Comparison of ENCODE assay signal across 24 mouse cellular contexts in the genomic region with DNA sequence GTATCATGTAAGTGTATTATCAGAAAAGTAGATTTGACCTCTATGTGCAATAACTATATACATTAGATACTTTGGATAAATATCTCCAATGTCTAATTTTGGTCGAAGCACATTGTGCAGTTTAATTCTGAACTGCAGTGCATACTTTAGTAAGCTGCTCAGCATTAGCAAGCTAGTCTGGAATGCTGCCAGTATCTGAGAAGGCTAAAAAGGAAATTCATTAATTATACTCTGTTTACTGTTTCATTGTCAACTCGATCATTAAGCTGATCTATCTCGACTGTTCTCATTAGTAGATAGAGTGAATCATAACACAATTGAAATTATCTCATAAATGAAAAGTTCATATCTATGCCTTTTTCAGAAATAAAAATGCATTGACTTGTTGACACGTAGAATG. TPM values are rescaled to one million over a fixed set of nuclear protein-coding genes. Genes with fewer than 3 reads are reported as not detected.
DNase-seq lines count a peak whose midpoint lies in the region; ATAC-seq and TF ChIP-seq lines count a peak whose summit lies in the region.
"Had no signal": no experiment of that assay in that cellular context is flagged by ENCODE, and none has a peak within 500 bp of the region (broad histone marks: within the 10 kb centered on the region; RNA-seq: fewer than 3 reads in every experiment).

No protein-coding gene starts in this region.

- no peaks in the 10 kb centered on the region for H3K4me1 ChIP-seq in embryonic facial prominence, embryonic 14.5 days (ENCODE audit: control insufficient read depth, insufficient read depth, low read length)
- H3K4me1 ChIP-seq in embryonic facial prominence, embryonic 10.5 days: no peaks in the 10 kb centered on the region
- H3K4me1 ChIP-seq in stomach, embryonic 14.5 days (ENCODE audit: control insufficient read depth, insufficient read depth, low read length): no peaks in the 10 kb centered on the region
- H3K4me1 ChIP-seq in stomach, postnatal 0 days (replicated peaks; ENCODE audit: control insufficient read depth, insufficient read depth): no peaks in the 10 kb centered on the region
- H3K4me1 ChIP-seq: heart, embryonic 12.5 days; megakaryocyte, embryonic 14.5 days had no signal

- 64% methylated on average over 4 of the region's 4 CpGs for WGBS in embryonic facial prominence, embryonic 14.5 days
- 83% methylated on average over 4 of the region's 4 CpGs for WGBS in embryonic facial prominence, embryonic 10.5 days
- WGBS in stomach, embryonic 14.5 days: 34% methylated on average over 4 of the region's 4 CpGs
- 31% methylated on average over 4 of the region's 4 CpGs for WGBS in stomach, postnatal 0 days

- intact Hi-C loops in heart, postnatal 10 days (cut with DNase I): no loop called here

- H3K27ac ChIP-seq in embryonic facial prominence, embryonic 14.5 days (replicated peaks; ENCODE audit: low read depth, low read length): no peak overlapping the region
- no peak overlapping the region for H3K27ac ChIP-seq in embryonic facial prominence, embryonic 10.5 days (replicated peaks)
- no peak overlapping the region for H3K27ac ChIP-seq in stomach, embryonic 14.5 days (ENCODE audit: low read length)
- no peak overlapping the region for H3K27ac ChIP-seq in stomach, postnatal 0 days (replicated peaks)
- H3K27ac ChIP-seq: gastrocnemius, adult 2 months had no signal

- H3K4me2 ChIP-seq in embryonic facial prominence, embryonic 14.5 days (ENCODE audit: low read depth, low read length): no peak overlapping the region
- H3K4me2 ChIP-seq in stomach, embryonic 14.5 days (replicated peaks; ENCODE audit: low read depth, low read length): no peak overlapping the region
- no peak overlapping the region for H3K4me2 ChIP-seq in stomach, postnatal 0 days (replicated peaks; ENCODE audit: low read depth)
- H3K4me2 ChIP-seq: heart, embryonic 12.5 days had no signal

- no peak overlapping the region for H3K9ac ChIP-seq in embryonic facial prominence, embryonic 14.5 days (ENCODE audit: low read depth, low read length)
- no peak overlapping the region for H3K9ac ChIP-seq in stomach, embryonic 14.5 days (replicated peaks; ENCODE audit: low read depth, low read length)
- no peak overlapping the region for H3K9ac ChIP-seq in stomach, postnatal 0 days (ENCODE audit: low read length)
- H3K9ac ChIP-seq: heart, embryonic 12.5 days; liver, postnatal 0 days had no signal

- no peaks in the 10 kb centered on the region for H3K36me3 ChIP-seq in embryonic facial prominence, embryonic 14.5 days (ENCODE audit: control insufficient read depth, insufficient read depth, low read length)
- H3K36me3 ChIP-seq in embryonic facial prominence, embryonic 10.5 days (replicated peaks): no peaks in the 10 kb centered on the region
- H3K36me3 ChIP-seq in stomach, embryonic 14.5 days (ENCODE audit: control insufficient read depth, insufficient read depth, low read length): no peaks in the 10 kb centered on the region
- H3K36me3 ChIP-seq in stomach, postnatal 0 days (ENCODE audit: control insufficient read depth, insufficient read depth, low read length): no peaks in the 10 kb centered on the region
- H3K36me3 ChIP-seq: heart, embryonic 12.5 days had no signal

- no peak for TF ChIP-seq EP300 in stomach, postnatal 0 days (optimal IDR thresholded peaks at IDR 0.05)

- H3K9me3 ChIP-seq in embryonic facial prominence, embryonic 14.5 days (ENCODE audit: control insufficient read depth, low read length): no peaks in the 10 kb centered on the region
- H3K9me3 ChIP-seq in embryonic facial prominence, embryonic 10.5 days: no peaks in the 10 kb centered on the region
- H3K9me3 ChIP-seq in stomach, embryonic 14.5 days (ENCODE audit: control insufficient read depth, low read depth, low read length): no peaks in the 10 kb centered on the region
- no peaks in the 10 kb centered on the region for H3K9me3 ChIP-seq in stomach, postnatal 0 days (ENCODE audit: control insufficient read depth, low read length)
- H3K9me3 ChIP-seq: heart, embryonic 12.5 days; megakaryocyte, embryonic 14.5 days had no signal

- no peak overlapping the region for H3K4me3 ChIP-seq in embryonic facial prominence, embryonic 14.5 days (ENCODE audit: low read depth, low read length)
- H3K4me3 ChIP-seq in embryonic facial prominence, embryonic 10.5 days: no peak overlapping the region
- no peak overlapping the region for H3K4me3 ChIP-seq in stomach, embryonic 14.5 days (ENCODE audit: low read depth, low read length)
- no peak overlapping the region for H3K4me3 ChIP-seq in stomach, postnatal 0 days (ENCODE audit: low read depth, low read length)
- H3K4me3 ChIP-seq: gastrocnemius, adult 2 months; heart, embryonic 12.5 days; megakaryocyte, embryonic 14.5 days had no signal

- no peak for ATAC-seq in embryonic facial prominence, embryonic 14.5 days (ENCODE audit: low read depth)
- peak; percentile 10; the same call in 1 of the 2 replicates for ATAC-seq in stomach, embryonic 14.5 days (ENCODE audit: insufficient number of reproducible peaks, insufficient read depth, low FRiP score, low read depth)
- no peak for ATAC-seq in stomach, postnatal 0 days (ENCODE audit: low FRiP score, low TSS enrichment)
- no peak for ATAC-seq in monocyte, adult 5-6 weeks (replicated peaks; ENCODE audit: insufficient number of reproducible peaks, low FRiP score, low TSS enrichment, poor library complexity, severe bottlenecking)
- ATAC-seq: liver, postnatal 0 days; Patski had no signal

- peak; percentile 20 for DNase-seq in embryonic facial prominence, embryonic 14.5 days (ENCODE audit: low spot score)
- no peak for DNase-seq in embryonic facial prominence, embryonic 10.5 days (ENCODE audit: low spot score)
- DNase-seq in kidney, postnatal 14 days: peak; percentile 8
- no peak for DNase-seq in kidney, adult 8-10 months
- no peak for DNase-seq in stomach, postnatal 0 days (ENCODE audit: low spot score)
- no peak for DNase-seq in heart, postnatal 10 days
- DNase-seq: adrenal gland, postnatal 14 days; cerebellum, adult 18-20 months; cerebellum, postnatal 25 days; gastrocnemius, adult 2 months; heart, adult 11 months; kidney, adult 11 months; kidney, postnatal 4 days; layer of hippocampus, postnatal 36 days; liver, postnatal 0 days; lung, postnatal 14 days; thymus, postnatal 36 days had no signal

- no peak for TF ChIP-seq CTCF in stomach, postnatal 0 days (IDR thresholded peaks at IDR 0.05; ENCODE audit: low read depth)

- no peaks in the 10 kb centered on the region for H3K27me3 ChIP-seq in embryonic facial prominence, embryonic 14.5 days (replicated peaks; ENCODE audit: control insufficient read depth, insufficient read depth, low read length)
- no peaks in the 10 kb centered on the region for H3K27me3 ChIP-seq in embryonic facial prominence, embryonic 10.5 days (replicated peaks; ENCODE audit: low read depth, poor library complexity, severe bottlenecking)
- H3K27me3 ChIP-seq in stomach, embryonic 14.5 days (ENCODE audit: control insufficient read depth, insufficient read depth, low read length): no peaks in the 10 kb centered on the region
- no peaks in the 10 kb centered on the region for H3K27me3 ChIP-seq in stomach, postnatal 0 days (ENCODE audit: control insufficient read depth, insufficient read depth, low read length)
- H3K27me3 ChIP-seq: heart, embryonic 12.5 days; megakaryocyte, embryonic 14.5 days; Patski had no signal

RNA-seq across cellular contexts. Expression of gene Zfp804a, which starts 27.7 kb away (rescaled TPM):
- 0.86 and 1.00 TPM in 2 replicates for polyA plus RNA-seq in embryonic facial prominence, embryonic 14.5 days (2014; fragmentation: Nextera tagmentation; extraction: Ambion mirVana)
- 0.16 and 0.18 TPM in 2 replicates for polyA plus RNA-seq in embryonic facial prominence, embryonic 10.5 days (2016; fragmentation: Nextera tagmentation; extraction: Ambion mirVana)
- 3.9 and 4.6 TPM in 2 replicates for polyA plus RNA-seq in stomach, embryonic 14.5 days (2014; fragmentation: Nextera tagmentation; extraction: Ambion mirVana)
- 0.75 and 0.81 TPM in 2 replicates for polyA plus RNA-seq in stomach, postnatal 0 days (2015; fragmentation: Nextera tagmentation; extraction: Ambion mirVana)
- not detected in 3 replicates for total RNA-seq in monocyte, adult 5-6 weeks (2017)
- total RNA-seq in heart, postnatal 10 days (2021): not detected
- total RNA-seq: gastrocnemius, adult 2 months; heart, postnatal 25 days; liver, adult 2 months had no signal
- polyA plus RNA-seq: liver, adult 2 months; liver, postnatal 0 days had no signal

Comparison
In these comparisons a context has a peak if more than half of its experiments do, and no peak if none do; other contexts are left out.
1. DNase-seq: peak in embryonic facial prominence, embryonic 14.5 days (single experiment) and kidney, postnatal 14 days (single experiment); none in embryonic facial prominence, embryonic 10.5 days (single experiment), kidney, adult 8-10 months (0 of 2), stomach, postnatal 0 days (single experiment) and heart, postnatal 10 days (0 of 2).